Mouse (Mus musculus) brain, embryonic 14.5 days (tissue): ENCODE measurements around the gene Dennd4a.

Experiments
- CTCF ChIP-seq: fragments of 200-500 bp; IDR thresholded peaks from 2 replicates; pipeline ENCODE4 v1.5.1; 2012; ENCODE audit warnings: inconsistent platforms, mild to moderate bottlenecking, moderate library complexity, borderline replicate concordance; ENCODE audit not compliant: insufficient read depth, insufficient read length; ENCODE audit errors: extremely low read depth
- POLR2A ChIP-seq: fragments of 200-500 bp; IDR thresholded peaks from 2 replicates; pipeline ENCODE4 v1.6.1; 2012; ENCODE audit warnings: mild to moderate bottlenecking, inconsistent platforms, borderline replicate concordance; ENCODE audit not compliant: poor library complexity, insufficient read depth, insufficient read length, severe bottlenecking; ENCODE audit errors: extremely low read depth

DNA sequence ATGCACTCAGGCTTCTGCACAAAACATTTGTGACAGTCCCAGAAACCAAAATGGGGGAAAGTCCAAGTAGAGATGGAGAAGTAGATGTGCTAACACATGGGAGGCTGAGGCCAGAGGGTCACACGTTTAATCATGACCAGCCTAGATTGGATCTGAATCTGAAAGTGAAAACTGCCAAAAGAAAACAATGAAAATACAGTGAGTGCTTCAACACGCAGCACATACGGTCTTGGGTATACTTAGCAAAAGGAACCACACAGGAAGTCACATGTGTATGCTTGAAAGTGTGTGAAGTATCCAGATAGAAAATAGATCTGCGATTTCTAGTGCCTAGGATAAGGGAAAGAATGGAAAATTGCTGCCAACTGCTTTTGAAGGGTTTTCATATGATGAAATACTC, 103.5 kb downstream of the Dennd4a start:
- TF ChIP-seq CTCF (no peak), POLR2A (no peak)
